Mouse (Mus musculus): ENCODE data around the gene Opn1mw.

DNA sequence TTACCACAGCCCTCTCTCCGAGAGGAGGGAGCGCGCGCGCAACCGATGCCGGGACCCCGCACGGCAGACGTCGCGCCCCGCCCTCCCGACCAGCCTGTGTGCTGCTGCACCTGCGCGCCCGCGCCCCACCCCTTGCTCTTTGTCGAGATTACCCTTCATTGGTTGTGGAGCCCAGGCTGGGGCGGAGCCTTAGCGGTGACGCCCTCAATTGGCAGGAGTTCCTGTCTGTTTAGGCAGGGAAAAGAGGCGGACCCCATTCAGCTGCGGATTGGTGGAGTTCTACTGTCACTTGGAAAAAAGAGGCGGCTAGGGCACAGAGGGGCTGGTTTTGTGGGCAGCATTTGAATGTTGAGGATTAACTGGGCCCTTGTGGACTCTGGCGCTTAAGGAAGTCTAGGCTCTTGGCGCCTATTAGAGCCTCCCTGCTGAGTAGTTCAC is 41.6 kb upstream of the Opn1mw start:
- TF ChIP-seq CTCF (IDR thresholded peaks at IDR 0.05; ENCODE audit: extremely low read depth, insufficient read depth, insufficient read length, insufficient replicate concordance) (no peak), POLR2A (IDR thresholded peaks at IDR 0.05; ENCODE audit: low read depth, low read length) (no peak)
